Mouse (Mus musculus): ENCODE data around the gene Tmem258.
A peak's percentile ranks its signal among the peaks of the same experiment; 100 is the strongest.

GRCm38 (mm10) chr19:10204616-10205001 lies 795 bp downstream of the Tmem258 start:
- TF ChIP-seq CTCF (IDR thresholded peaks at IDR 0.05) (peak; percentile 57), POLR2A (IDR thresholded peaks at IDR 0.05; ENCODE audit: insufficient read depth, low read depth, low read length) (no peak), EP300 (IDR thresholded peaks at IDR 0.05; ENCODE audit: insufficient read depth, low read depth, low read length) (no peak)

All from heart, adult 2 months (tissue).